In the genomic region with DNA sequence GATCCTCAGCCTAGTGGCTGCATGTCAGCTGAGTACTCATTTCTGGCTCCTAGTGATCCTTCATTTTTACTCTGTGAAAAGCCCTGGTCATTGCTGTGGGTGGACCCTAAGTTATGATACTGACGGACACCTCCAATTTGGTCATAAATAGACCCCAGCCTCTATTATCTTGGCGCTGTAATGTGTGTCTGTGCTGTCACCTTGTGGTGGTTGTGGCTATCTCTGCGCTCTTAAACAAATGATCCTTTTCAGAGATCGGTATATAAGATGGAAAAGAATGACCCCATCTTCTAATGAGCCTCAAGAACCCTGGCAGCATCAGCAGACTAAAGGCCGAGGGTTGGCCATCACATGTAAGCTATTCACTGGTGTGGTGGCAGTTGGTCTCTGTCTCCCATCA, we compare ENCODE assay signal across 11 mouse cellular contexts. TPM values are rescaled to one million over a fixed set of nuclear protein-coding genes. Genes with fewer than 3 reads are reported as not detected.
A peak's percentile ranks its signal among the peaks of the same experiment; 100 is the strongest.
DNase-seq lines count a peak whose midpoint lies in the region; ATAC-seq and TF ChIP-seq lines count a peak whose summit lies in the region.
"Had no signal": no experiment of that assay in that cellular context is flagged by ENCODE, and none has a peak within 500 bp of the region (broad histone marks: within the 10 kb centered on the region; RNA-seq: fewer than 3 reads in every experiment).

No protein-coding gene starts in this region.

- no peak overlapping the region for H3K4me3 ChIP-seq in hindbrain, postnatal 0 days (ENCODE audit: low read length)
- H3K4me3 ChIP-seq in hindbrain, embryonic 13.5 days, result no peak overlapping the region
- no peak overlapping the region for H3K4me3 ChIP-seq in limb, embryonic 13.5 days

- DNase-seq in cerebellum, adult 9-11 months, result peak; percentile 46
- DNase-seq in cerebellum, adult 18-20 months, result no peak
- DNase-seq in hindbrain, postnatal 0 days (ENCODE audit: low spot score), result no peak
- DNase-seq in brain, embryonic 14.5 days (ENCODE audit: low read depth), result peak; percentile 43
- DNase-seq in T-cell, adult 2 months (ENCODE audit: low spot score), result no peak
- DNase-seq: lung, adult 2 months; thymus, postnatal 36 days had no signal

- no peak overlapping the region for H3K27ac ChIP-seq in hindbrain, postnatal 0 days
- H3K27ac ChIP-seq in hindbrain, embryonic 13.5 days, result no peak overlapping the region
- H3K27ac ChIP-seq in limb, embryonic 13.5 days, result peak overlapping the region; percentile 72; the same call in 1 of the 2 replicates
- H3K27ac ChIP-seq: hindbrain, embryonic 15.5 days had no signal

- TF ChIP-seq CTCF in hindbrain, postnatal 0 days (IDR thresholded peaks at IDR 0.05; ENCODE audit: low read depth), result peak; percentile 51
- peak; percentile 40; the same call in 1 of the 2 replicates for TF ChIP-seq CTCF in brain, embryonic 14.5 days (IDR thresholded peaks at IDR 0.05; ENCODE audit: borderline replicate concordance, extremely low read depth, insufficient read depth, insufficient read length)

- H3K27me3 ChIP-seq in hindbrain, postnatal 0 days (ENCODE audit: insufficient read depth, low read length), result no peaks in the 10 kb centered on the region
- peaks cover 24% of the 10 kb centered on the region for H3K27me3 ChIP-seq in hindbrain, embryonic 13.5 days
- H3K27me3 ChIP-seq in limb, embryonic 13.5 days, result no peaks in the 10 kb centered on the region
- H3K27me3 ChIP-seq: hindbrain, embryonic 15.5 days had no signal

- no peak for ATAC-seq in hindbrain, postnatal 0 days
- no peak for ATAC-seq in hindbrain, embryonic 13.5 days (ENCODE audit: low FRiP score)
- ATAC-seq in limb, embryonic 13.5 days (ENCODE audit: low FRiP score, low read depth), result no peak
- ATAC-seq in inflammation-experienced regulatory T-cells, adult 6 months, result no peak

- no peak overlapping the region for H3K4me2 ChIP-seq in hindbrain, postnatal 0 days (ENCODE audit: low read depth, low read length)
- no peak overlapping the region for H3K4me2 ChIP-seq in hindbrain, embryonic 13.5 days
- H3K4me2 ChIP-seq in limb, embryonic 13.5 days (replicated peaks), result 0 out of 2 replicates have a peak overlapping the region, but pooled peaks have one; percentile 65

- 55% methylated on average over 5 of the region's 5 CpGs for WGBS in hindbrain, postnatal 0 days
- 61% methylated on average over 5 of the region's 5 CpGs for WGBS in hindbrain, embryonic 13.5 days
- 64% methylated on average over 5 of the region's 5 CpGs for WGBS in limb, embryonic 13.5 days

- TF ChIP-seq POLR2A in brain, embryonic 14.5 days (IDR thresholded peaks at IDR 0.05; ENCODE audit: borderline replicate concordance, extremely low read depth, insufficient read depth, insufficient read length, poor library complexity, severe bottlenecking), result no peak

- no peaks in the 10 kb centered on the region for H3K4me1 ChIP-seq in hindbrain, postnatal 0 days (ENCODE audit: insufficient read depth, low read length)
- peaks cover 16% of the 10 kb centered on the region for H3K4me1 ChIP-seq in hindbrain, embryonic 13.5 days (replicated peaks)
- H3K4me1 ChIP-seq in limb, embryonic 13.5 days, result peaks cover 44% of the 10 kb centered on the region
- H3K4me1 ChIP-seq: hindbrain, embryonic 15.5 days had no signal

- H3K36me3 ChIP-seq in hindbrain, postnatal 0 days (ENCODE audit: insufficient read depth, low read length), result no peaks in the 10 kb centered on the region
- no peaks in the 10 kb centered on the region for H3K36me3 ChIP-seq in hindbrain, embryonic 13.5 days
- H3K36me3 ChIP-seq in limb, embryonic 13.5 days, result no peaks in the 10 kb centered on the region
- H3K36me3 ChIP-seq: hindbrain, embryonic 15.5 days had no signal

- 0 out of 2 replicates have a peak, but pooled peaks cover 3% of the 10 kb centered on the region for H3K9me3 ChIP-seq in hindbrain, postnatal 0 days (ENCODE audit: low read length)
- H3K9me3 ChIP-seq in hindbrain, embryonic 13.5 days, result 0 out of 2 replicates have a peak, but pooled peaks cover 13% of the 10 kb centered on the region
- peaks cover 34% of the 10 kb centered on the region for H3K9me3 ChIP-seq in limb, embryonic 13.5 days
- H3K9me3 ChIP-seq: hindbrain, embryonic 15.5 days had no signal

- no peak overlapping the region for H3K9ac ChIP-seq in hindbrain, postnatal 0 days (replicated peaks; ENCODE audit: low read length)
- no peak overlapping the region for H3K9ac ChIP-seq in hindbrain, embryonic 13.5 days
- no peak overlapping the region for H3K9ac ChIP-seq in limb, embryonic 13.5 days

RNA-seq across cellular contexts. Expression of gene Mrpl23, which starts 46.6 kb away (rescaled TPM):
- total RNA-seq in hindbrain, postnatal 0 days (2014; rRNA removed), result 64.0 and 69.3 TPM in 2 replicates
- 17.4 and 25.5 TPM in 2 replicates for polyA plus RNA-seq in hindbrain, postnatal 0 days (2015; fragmentation: Nextera tagmentation; extraction: Ambion mirVana)
- 16.9 and 19.5 TPM in 2 replicates for polyA plus RNA-seq in hindbrain, embryonic 13.5 days (2015; fragmentation: Nextera tagmentation; extraction: Ambion mirVana)
- polyA plus RNA-seq in brain, embryonic 14.5 days (2012; rRNA removed), result 80.2 and 111 TPM in 2 replicates
- polyA plus RNA-seq in limb, embryonic 13.5 days (2015; fragmentation: Nextera tagmentation; extraction: Ambion mirVana), result 27.3 and 35.1 TPM in 2 replicates
- 10 to 100 TPM in 1 of 3 experiments, 1 to 10 TPM in 1, under 1 TPM in 1; 0.26 to 24.2 (median 3.2) TPM for polyA plus RNA-seq in inflammation-experienced regulatory T-cells, adult 6 months (2017; shearing (Covaris generic))

Comparison
In these comparisons a context has a peak if more than half of its experiments do, and no peak if none do; other contexts are left out.
1. DNase-seq: peak in cerebellum, adult 9-11 months (single experiment) and brain, embryonic 14.5 days (single experiment); none in cerebellum, adult 18-20 months (0 of 2), hindbrain, postnatal 0 days (single experiment) and T-cell, adult 2 months (single experiment).